Mouse (Mus musculus): Measurements from ENCODE around the gene Cpt1a. TPM values are rescaled to one million over a fixed set of nuclear protein-coding genes. Genes with fewer than 3 reads are reported as not detected.

Cpt1a gene
- polyA plus RNA-seq (2015; fragmentation: Nextera tagmentation; extraction: Ambion mirVana), result 18.3 and 19.6 TPM in 2 replicates

DNA sequence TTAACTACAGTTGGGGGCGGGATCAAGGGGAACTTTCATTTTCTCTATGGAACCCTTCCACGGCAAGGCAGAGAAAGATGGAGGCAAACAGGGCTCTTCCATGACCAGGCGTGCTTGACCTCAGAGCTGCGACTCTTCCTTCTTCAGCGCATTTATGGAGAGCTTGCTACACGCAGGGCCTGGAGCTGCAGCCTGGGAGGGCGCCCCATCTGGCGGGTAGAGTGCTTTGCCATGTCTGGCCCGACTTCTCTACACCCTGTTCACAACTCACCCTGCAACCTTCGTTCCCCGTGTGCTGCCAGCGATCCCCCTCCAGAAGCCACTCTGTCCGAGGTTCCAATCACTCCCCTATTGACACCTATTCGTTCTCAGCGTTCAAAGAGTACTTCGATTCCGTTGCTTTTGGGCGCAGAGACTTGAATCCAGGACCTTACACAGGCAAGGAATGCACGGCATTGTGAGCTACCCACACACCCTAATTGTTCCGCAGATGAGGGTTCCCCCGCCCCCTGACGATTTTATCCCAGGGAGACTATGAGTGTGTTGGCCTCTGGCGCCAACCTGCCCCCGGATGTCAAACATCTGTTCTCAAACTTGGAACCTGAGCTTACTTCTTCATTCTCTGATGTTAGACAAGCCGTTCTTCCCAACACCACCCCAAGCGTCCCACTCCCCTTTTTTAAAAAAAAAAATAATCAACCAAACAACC, at the start of gene Cpt1a:
TSS of gene Cpt1a (plus strand) at position 74 of the 709 bp plus-strand sequence.
- Histone ChIP-seq H3K4me3 (peak within 1 kb of the TSS; percentile 67), H3K27me3 (peaks cover 17% of the 10 kb centered on the region), H3K9me3 (no peaks in the 10 kb centered on the region), H3K27ac (peak within 1 kb of the TSS; percentile 59), H3K4me1 (peaks cover 40% of the 10 kb centered on the region), H3K4me2 (peak within 1 kb of the TSS; percentile 99), H3K36me3 (no peaks in the 10 kb centered on the region), H3K9ac (peak within 1 kb of the TSS; percentile 50)
- 4% methylated on average over 26 of the region's 26 CpGs for WGBS
- ATAC-seq (ENCODE audit: insufficient number of reproducible peaks, low FRiP score, low TSS enrichment, low read depth), result no peak

DNA sequence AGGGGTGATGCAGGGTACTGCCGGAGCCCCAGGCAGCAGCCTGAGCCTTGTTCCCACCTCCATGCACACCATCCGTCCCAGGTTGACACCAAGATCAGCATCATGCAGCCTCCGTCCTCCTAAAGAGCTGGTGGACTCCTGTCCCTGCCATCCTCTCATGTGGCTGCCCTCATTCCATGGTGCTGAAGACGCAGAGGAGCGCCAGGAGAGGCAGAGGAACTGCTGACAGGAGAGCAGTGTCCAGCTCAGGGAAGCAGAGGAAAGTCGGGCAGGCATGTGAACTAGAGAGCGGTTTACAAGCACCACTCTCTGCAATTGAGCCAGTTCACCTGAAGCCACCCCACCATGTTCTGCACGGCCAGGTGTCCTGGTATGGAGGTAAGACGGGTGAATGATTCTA, 48.8 kb upstream of the Cpt1a start:
- Histone ChIP-seq H3K4me2 (no peak overlapping the region), H3K36me3 (peaks cover 98% of the 10 kb centered on the region), H3K27me3 (no peaks in the 10 kb centered on the region), H3K4me3 (no peak overlapping the region), H3K27ac (no peak overlapping the region), H3K9ac (no peak overlapping the region), H3K9me3 (no peaks in the 10 kb centered on the region), H3K4me1 (no peaks in the 10 kb centered on the region)
- no peak for ATAC-seq (ENCODE audit: insufficient number of reproducible peaks, low FRiP score, low TSS enrichment, low read depth)
- 90% methylated on average over 9 of the region's 9 CpGs for WGBS

DNA sequence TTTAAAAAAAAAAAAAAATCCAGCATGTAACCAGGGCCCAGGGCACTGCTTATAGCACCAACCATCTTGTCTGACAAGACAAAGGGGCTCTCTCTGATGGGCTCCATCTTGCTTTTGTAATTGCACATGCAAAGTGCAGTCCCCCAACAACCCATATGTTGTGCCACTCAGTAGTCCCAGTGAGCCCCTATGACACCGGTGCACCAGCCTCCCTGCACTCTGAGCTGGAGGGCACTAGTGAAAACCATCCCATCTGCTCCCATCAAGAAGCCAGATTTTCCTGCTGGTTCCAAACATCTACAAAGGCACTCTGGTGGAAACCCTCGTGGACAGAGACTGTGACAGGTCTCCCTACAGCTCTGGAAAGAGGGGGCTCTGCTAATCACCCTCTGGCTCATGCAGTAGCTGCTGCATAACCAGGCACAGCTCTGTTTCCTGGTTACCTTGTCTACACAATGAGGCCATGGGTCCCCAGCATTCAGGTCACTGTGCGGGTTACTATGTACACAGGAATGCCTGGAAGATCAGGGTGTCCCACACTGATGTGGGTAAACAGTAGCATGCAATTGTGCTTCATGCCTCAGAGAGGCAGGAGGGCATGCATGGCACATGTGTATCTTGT, 46.3 kb upstream of the Cpt1a start:
- Histone ChIP-seq H3K36me3 (peaks cover 90% of the 10 kb centered on the region), H3K9ac (no peak overlapping the region), H3K27me3 (no peaks in the 10 kb centered on the region), H3K4me2 (no peak overlapping the region), H3K27ac (no peak overlapping the region), H3K4me1 (peaks cover 2% of the 10 kb centered on the region; the same call in 1 of the 2 replicates), H3K9me3 (no peaks in the 10 kb centered on the region), H3K4me3 (no peak overlapping the region)
- WGBS, result 88% methylated on average over 3 of the region's 3 CpGs
- no peak for ATAC-seq (ENCODE audit: insufficient number of reproducible peaks, low FRiP score, low TSS enrichment, low read depth)

DNA sequence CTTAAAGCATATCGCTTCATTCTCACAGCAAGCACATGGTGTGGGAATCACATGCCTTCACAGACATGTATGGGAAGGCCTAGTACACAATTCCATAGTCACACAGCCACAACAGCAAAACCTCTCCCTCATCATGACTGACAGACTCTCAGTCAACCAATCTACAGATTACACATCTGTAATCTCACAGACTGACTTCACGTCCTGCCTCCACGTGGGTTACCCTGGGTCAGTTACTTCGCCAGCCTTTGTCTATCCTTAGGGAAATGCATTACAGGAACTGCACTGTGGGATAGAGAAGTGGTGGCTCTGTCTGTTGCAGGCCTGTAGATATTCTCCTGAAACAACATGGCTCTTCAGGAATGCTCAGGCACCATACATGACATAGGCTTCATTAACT, 40.2 kb upstream of the Cpt1a start:
- peaks cover 21% of the 10 kb centered on the region for H3K4me1 ChIP-seq
- H3K36me3 ChIP-seq, result peaks cover 46% of the 10 kb centered on the region
- no peak overlapping the region for H3K27ac ChIP-seq
- peak overlapping the region; percentile 65 for H3K4me2 ChIP-seq
- peak overlapping the region; percentile 90 for H3K9ac ChIP-seq
- H3K4me3 ChIP-seq, result peak overlapping the region; percentile 78
- WGBS, result 77% methylated on average over 4 of the region's 4 CpGs
- ATAC-seq (ENCODE audit: insufficient number of reproducible peaks, low FRiP score, low TSS enrichment, low read depth), result no peak
- H3K9me3 ChIP-seq, result no peaks in the 10 kb centered on the region
- H3K27me3 ChIP-seq, result no peaks in the 10 kb centered on the region

DNA sequence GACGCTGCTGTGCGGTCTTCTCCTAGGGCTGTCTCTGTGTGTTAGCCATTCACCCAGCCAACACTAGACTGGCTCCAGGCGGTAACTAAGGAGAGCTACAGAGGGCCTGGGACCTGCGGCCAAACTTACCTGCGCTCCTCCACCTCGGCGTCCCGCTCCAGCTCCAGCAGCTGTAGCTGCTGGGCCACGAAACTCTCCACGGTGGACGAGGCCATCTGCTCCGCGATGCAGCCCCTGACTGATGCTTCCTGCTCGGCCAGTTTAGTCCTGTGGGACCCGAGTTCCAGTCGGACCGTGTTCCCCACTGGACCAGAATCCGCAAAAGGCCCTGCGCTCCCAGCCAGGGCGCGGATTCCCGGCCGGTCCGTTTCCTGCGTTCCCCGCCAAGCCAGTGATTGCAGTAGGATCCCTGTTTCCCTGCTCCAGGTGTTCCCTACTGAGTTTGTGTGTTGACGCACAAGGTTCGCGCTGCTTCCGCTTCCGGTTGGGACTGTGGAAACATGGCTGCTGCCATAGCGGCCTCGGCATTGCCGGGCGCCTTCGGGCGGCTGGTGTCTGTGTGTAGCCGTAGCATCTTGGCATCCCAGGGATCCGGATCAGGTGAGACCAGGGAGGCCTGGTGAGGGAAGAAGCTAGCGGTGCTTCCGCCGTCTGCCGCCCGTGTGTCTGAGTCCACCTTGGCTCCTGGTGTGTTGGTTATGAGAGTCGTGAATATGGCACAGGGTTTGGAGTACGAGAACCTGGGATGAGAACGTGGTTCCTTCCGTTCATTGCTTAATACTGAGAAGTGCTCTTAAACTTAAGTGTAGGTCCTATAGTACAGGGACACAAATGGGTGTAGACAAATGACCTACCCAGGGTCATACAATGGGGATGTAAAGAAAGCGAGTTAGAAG, 39.3 kb upstream of the Cpt1a start, which contains the start of the genes Mrpl21 and Ighmbp2:
TSS of gene Mrpl21 (plus strand) at position 330 of the 896 bp plus-strand sequence.
TSS of gene Ighmbp2 (minus strand) at position 446 of the 896 bp plus-strand sequence.
- Histone ChIP-seq H3K9ac (peak within 1 kb of the TSS; percentile 90), H3K27me3 (no peaks in the 10 kb centered on the region), H3K4me2 (peak within 1 kb of the TSS; percentile 65), H3K36me3 (peaks cover 45% of the 10 kb centered on the region), H3K9me3 (no peaks in the 10 kb centered on the region), H3K4me1 (peaks cover 21% of the 10 kb centered on the region), H3K27ac (peak within 1 kb of the TSS; percentile 74), H3K4me3 (peak within 1 kb of the TSS; percentile 78)
- peak; percentile 89 for ATAC-seq (ENCODE audit: insufficient number of reproducible peaks, low FRiP score, low TSS enrichment, low read depth)
- WGBS, result under 1% methylated on average over 49 of the region's 49 CpGs

DNA sequence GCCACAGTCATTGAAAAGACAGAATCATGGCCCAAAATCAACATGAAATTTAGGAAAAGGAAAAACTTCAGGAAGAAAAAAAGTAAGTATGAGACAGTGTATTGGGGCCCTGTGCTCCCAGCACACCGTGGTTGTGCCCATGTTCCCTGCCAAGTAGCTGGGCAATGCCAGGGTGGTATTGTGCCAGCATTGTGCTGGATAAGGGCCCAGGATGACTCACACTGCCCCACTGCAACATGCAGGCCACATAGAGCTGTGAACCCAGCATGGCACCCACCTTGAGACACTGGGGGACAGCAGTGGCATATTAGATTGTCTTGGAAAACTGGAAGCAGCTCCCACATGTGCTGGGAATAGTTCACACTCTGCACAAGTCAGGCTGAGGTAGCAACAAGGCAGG, 33.1 kb upstream of the Cpt1a start:
- no peak for ATAC-seq (ENCODE audit: insufficient number of reproducible peaks, low FRiP score, low TSS enrichment, low read depth)
- peaks cover 68% of the 10 kb centered on the region for H3K36me3 ChIP-seq
- H3K4me1 ChIP-seq, result no peaks in the 10 kb centered on the region
- 91% methylated on average over 1 of the region's 1 CpGs for WGBS
- H3K9ac ChIP-seq, result no peak overlapping the region
- no peak overlapping the region for H3K4me2 ChIP-seq
- no peaks in the 10 kb centered on the region for H3K27me3 ChIP-seq
- H3K27ac ChIP-seq, result no peak overlapping the region
- no peak overlapping the region for H3K4me3 ChIP-seq
- no peaks in the 10 kb centered on the region for H3K9me3 ChIP-seq

DNA sequence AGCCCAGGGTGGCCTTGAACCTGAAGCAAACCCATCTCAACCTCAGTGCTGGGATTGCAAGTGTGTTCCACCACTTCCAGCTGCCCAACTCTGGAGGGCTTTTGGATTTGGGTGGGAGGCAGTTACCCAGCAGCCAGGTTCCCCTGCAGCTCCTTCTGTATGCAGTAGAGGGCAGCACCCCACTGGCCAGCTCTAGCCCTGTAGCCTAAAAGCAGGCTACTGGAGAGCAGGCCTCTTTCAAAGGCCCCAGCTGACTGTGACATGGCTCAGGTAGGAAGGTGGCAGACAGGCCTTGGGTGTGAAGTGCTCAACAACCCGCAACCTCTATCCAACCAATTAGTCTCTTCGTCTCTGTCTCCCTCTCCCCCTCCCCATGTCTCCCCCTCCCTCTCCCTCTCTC, 30.1 kb upstream of the Cpt1a start:
- WGBS, result 80% methylated on average over 2 of the region's 2 CpGs
- Histone ChIP-seq H3K9me3 (no peaks in the 10 kb centered on the region), H3K4me3 (no peak overlapping the region), H3K27ac (no peak overlapping the region), H3K4me1 (no peaks in the 10 kb centered on the region), H3K4me2 (no peak overlapping the region), H3K36me3 (peaks cover 52% of the 10 kb centered on the region), H3K9ac (no peak overlapping the region), H3K27me3 (no peaks in the 10 kb centered on the region)
- 0 out of 2 replicates have a peak, but pooled peaks have one; percentile 36 for ATAC-seq (ENCODE audit: insufficient number of reproducible peaks, low FRiP score, low TSS enrichment, low read depth)

DNA sequence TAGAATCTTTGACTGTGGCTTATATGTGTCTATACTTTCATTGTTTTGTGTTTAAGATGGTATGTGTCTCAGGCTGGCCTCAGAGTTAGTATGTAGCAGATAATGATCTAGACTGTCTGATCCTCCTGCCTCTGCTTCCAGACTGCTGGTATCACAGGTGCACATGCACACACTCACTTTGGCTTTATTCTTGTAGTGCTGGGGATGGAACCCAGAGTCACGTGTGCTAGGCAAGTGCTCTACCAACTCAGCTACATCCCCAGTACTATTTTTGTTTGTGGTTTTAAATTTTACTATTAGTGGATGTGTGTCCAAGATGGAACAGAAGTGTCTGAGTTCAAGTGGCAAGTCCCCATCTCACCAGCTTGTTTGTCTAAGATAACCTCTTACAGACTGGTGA, 29.1 kb upstream of the Cpt1a start:
- Histone ChIP-seq H3K4me2 (no peak overlapping the region), H3K9me3 (no peaks in the 10 kb centered on the region), H3K36me3 (peaks cover 45% of the 10 kb centered on the region), H3K4me3 (no peak overlapping the region), H3K27ac (no peak overlapping the region), H3K9ac (no peak overlapping the region), H3K4me1 (no peaks in the 10 kb centered on the region), H3K27me3 (no peaks in the 10 kb centered on the region)
- ATAC-seq (ENCODE audit: insufficient number of reproducible peaks, low FRiP score, low TSS enrichment, low read depth), result no peak
- WGBS, result 91% methylated on average over 1 of the region's 1 CpGs

DNA sequence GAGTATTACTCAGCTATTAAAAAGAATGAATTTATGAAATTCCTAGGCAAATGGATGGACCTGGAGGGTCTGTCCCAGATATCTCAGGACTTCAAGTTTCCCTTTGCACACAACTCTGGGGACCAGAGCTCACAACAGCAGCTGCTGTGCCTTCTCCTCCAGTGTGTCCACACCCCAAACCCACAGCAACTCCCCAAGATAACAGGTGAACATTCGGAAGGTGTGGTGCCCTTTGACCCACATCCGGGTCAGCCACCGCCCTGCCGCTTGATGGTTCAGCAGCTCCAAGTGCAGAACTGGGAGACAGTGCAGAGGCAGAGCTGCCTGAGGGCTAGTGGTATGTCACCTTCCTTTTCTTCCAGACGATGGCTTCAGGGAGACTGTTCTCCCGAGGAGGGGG, 26.9 kb upstream of the Cpt1a start:
- no peak for ATAC-seq (ENCODE audit: insufficient number of reproducible peaks, low FRiP score, low TSS enrichment, low read depth)
- Histone ChIP-seq H3K36me3 (peaks cover 24% of the 10 kb centered on the region), H3K27ac (no peak overlapping the region), H3K4me3 (no peak overlapping the region), H3K4me1 (no peaks in the 10 kb centered on the region), H3K9me3 (no peaks in the 10 kb centered on the region), H3K9ac (no peak overlapping the region), H3K4me2 (no peak overlapping the region), H3K27me3 (no peaks in the 10 kb centered on the region)
- 86% methylated on average over 6 of the region's 6 CpGs for WGBS

DNA sequence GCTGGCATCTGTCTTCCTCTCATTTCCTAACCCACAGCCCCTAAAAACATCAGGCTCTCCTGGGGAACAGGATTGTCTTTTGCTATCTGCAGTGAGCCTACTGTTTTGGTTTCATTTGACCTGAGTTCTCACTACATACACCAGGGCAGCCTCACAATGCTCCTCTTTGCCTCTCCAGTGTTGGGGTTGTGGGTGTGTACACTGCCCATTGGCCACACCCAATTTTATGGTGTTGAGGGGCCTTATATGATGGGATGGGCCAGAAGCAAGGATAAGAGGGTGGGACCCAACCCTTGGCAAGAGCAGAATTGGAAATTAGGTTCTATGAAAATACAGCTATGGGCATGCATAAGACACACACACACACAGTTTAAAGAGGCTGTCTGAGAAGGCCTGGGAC, 25.1 kb upstream of the Cpt1a start:
- Histone ChIP-seq H3K27me3 (no peaks in the 10 kb centered on the region), H3K4me1 (no peaks in the 10 kb centered on the region), H3K27ac (no peak overlapping the region), H3K4me2 (no peak overlapping the region), H3K9me3 (no peaks in the 10 kb centered on the region), H3K4me3 (no peak overlapping the region), H3K36me3 (peaks cover 8% of the 10 kb centered on the region; the same call in 1 of the 2 replicates), H3K9ac (no peak overlapping the region)
- ATAC-seq (ENCODE audit: insufficient number of reproducible peaks, low FRiP score, low TSS enrichment, low read depth), result no peak

DNA sequence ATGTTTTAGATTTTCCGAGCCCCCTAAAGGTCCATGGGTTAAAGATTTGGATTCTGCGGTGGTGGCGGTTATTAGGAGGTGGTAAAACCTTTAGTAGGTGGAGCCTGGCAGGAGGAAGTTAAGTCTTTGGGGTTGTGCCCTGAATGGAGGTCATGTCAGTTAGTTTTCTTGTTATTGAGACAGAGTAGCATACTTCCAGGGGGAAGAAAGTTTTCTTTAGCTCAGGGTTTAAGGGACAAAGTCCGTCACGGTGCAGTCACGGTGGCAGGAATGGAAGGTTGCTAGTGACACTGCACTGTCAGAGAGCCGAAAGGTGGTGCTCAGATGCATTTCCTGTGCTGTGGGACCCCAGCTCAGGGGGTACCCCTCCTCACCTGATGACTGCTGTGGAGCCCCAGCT, 24.4 kb upstream of the Cpt1a start:
- ATAC-seq (ENCODE audit: insufficient number of reproducible peaks, low FRiP score, low TSS enrichment, low read depth), result no peak
- no peak overlapping the region for H3K27ac ChIP-seq
- peaks cover 4% of the 10 kb centered on the region; the same call in 1 of the 2 replicates for H3K36me3 ChIP-seq
- H3K4me3 ChIP-seq, result no peak overlapping the region
- H3K9ac ChIP-seq, result no peak overlapping the region
- H3K27me3 ChIP-seq, result no peaks in the 10 kb centered on the region
- no peaks in the 10 kb centered on the region for H3K4me1 ChIP-seq
- H3K9me3 ChIP-seq, result no peaks in the 10 kb centered on the region
- H3K4me2 ChIP-seq, result no peak overlapping the region
- WGBS, result 78% methylated on average over 7 of the region's 7 CpGs

All from limb, embryonic 15.5 days (tissue).